Mouse (Mus musculus): Measurements from ENCODE around the gene Mdk.

The Mdk gene

GRCm38 (mm10) chr2:91958701-91959457, 26.8 kb upstream of the Mdk start:
- DNase-seq (ENCODE audit: low read depth, low spot score), result no peak

- DNase-seq (ENCODE audit: low read depth, low spot score), result no peak
Observed at GRCm38 (mm10) chr2:91958049-91958448, 26.0 kb upstream of the Mdk start.

- no peak for DNase-seq (ENCODE audit: low read depth, low spot score)
Observed at GRCm38 (mm10) chr2:91957096-91957495, 25.0 kb upstream of the Mdk start.

- DNase-seq (ENCODE audit: low read depth, low spot score), result no peak
Observed at GRCm38 (mm10) chr2:91955875-91956274, 23.8 kb upstream of the Mdk start.

GRCm38 (mm10) chr2:91955121-91955591, 23.1 kb upstream of the Mdk start:
- no peak for DNase-seq (ENCODE audit: low read depth, low spot score)

GRCm38 (mm10) chr2:91953825-91954224, 21.7 kb upstream of the Mdk start:
- no peak for DNase-seq (ENCODE audit: low read depth, low spot score)

- peak; percentile 85 for DNase-seq (ENCODE audit: low read depth, low spot score)
Observed at GRCm38 (mm10) chr2:91950275-91951085, 18.4 kb upstream of the Mdk start.

- peak; percentile 73 for DNase-seq (ENCODE audit: low read depth, low spot score)
Observed at GRCm38 (mm10) chr2:91949411-91950274, 17.5 kb upstream of the Mdk start.

GRCm38 (mm10) chr2:91948792-91949241, 16.7 kb upstream of the Mdk start:
- no peak for DNase-seq (ENCODE audit: low read depth, low spot score)

- no peak for DNase-seq (ENCODE audit: low read depth, low spot score)
Observed at GRCm38 (mm10) chr2:91948151-91948509, 16.0 kb upstream of the Mdk start.

GRCm38 (mm10) chr2:91947397-91948150, 15.5 kb upstream of the Mdk start:
- peak; percentile 80 for DNase-seq (ENCODE audit: low read depth, low spot score)

GRCm38 (mm10) chr2:91946836-91947235, 14.7 kb upstream of the Mdk start:
- no peak for DNase-seq (ENCODE audit: low read depth, low spot score)

GRCm38 (mm10) chr2:91945483-91945882, 13.4 kb upstream of the Mdk start, which contains the start of gene Gm9821:
Gene Gm9821, plus strand, starts transcription at chr2:91945703.
- DNase-seq (ENCODE audit: low read depth, low spot score), result no peak

- DNase-seq (ENCODE audit: low read depth, low spot score), result peak; percentile 66
Observed at GRCm38 (mm10) chr2:91944170-91944950, 12.3 kb upstream of the Mdk start.

- no peak for DNase-seq (ENCODE audit: low read depth, low spot score)
Observed at GRCm38 (mm10) chr2:91942356-91942755, 10.3 kb upstream of the Mdk start.

- DNase-seq (ENCODE audit: low read depth, low spot score), result no peak
Observed at GRCm38 (mm10) chr2:91939303-91939935, 7.3 kb upstream of the Mdk start.

- DNase-seq (ENCODE audit: low read depth, low spot score), result no peak
Observed at GRCm38 (mm10) chr2:91936154-91936553, 4.1 kb upstream of the Mdk start.

- DNase-seq (ENCODE audit: low read depth, low spot score), result no peak
Observed at GRCm38 (mm10) chr2:91934826-91935525, 2.9 kb upstream of the Mdk start.

- no peak for DNase-seq (ENCODE audit: low read depth, low spot score)
Observed at GRCm38 (mm10) chr2:91934016-91934415, 1.9 kb upstream of the Mdk start.

Measured in skeletal muscle tissue, adult 2 months (tissue).